Mouse (Mus musculus) forebrain, embryonic 14.5 days (tissue): Measurements from ENCODE around the gene Cmtm2b. TPM values are rescaled to one million over a fixed set of nuclear protein-coding genes. Genes with fewer than 3 reads are reported as not detected.

Source experiments
- ATAC-seq: fragments of 200-750 bp; cut with Nextera tagmentation; 2 replicates; pipeline ENCODE4 v1.8.0; 2017; ENCODE audit warnings: mild to moderate bottlenecking, moderate library complexity
- DNase-seq: peaks from one replicate; pipeline ENCODE4 v3.0.0-alpha.2; 2015; ENCODE audit warnings: low spot score
- H3K27ac ChIP-seq: fragments of 300-500 bp; sonication (generic); 2 replicates; pipeline ENCODE4 v1.5.1; 2014; ENCODE audit warnings: low read depth, mild to moderate bottlenecking, control low read depth, low read length, moderate library complexity
- H3K27me3 ChIP-seq: fragments of 300-500 bp; sonication (generic); replicated peaks from 2 replicates; pipeline ENCODE4 v1.6.1; 2014; ENCODE audit warnings: low read length, control low read depth, mixed read lengths; ENCODE audit not compliant: control insufficient read depth, insufficient read depth
- H3K36me3 ChIP-seq: fragments of 300-500 bp; sonication (generic); 2 replicates; pipeline ENCODE4 v1.6.1; 2014; ENCODE audit warnings: low read length, control low read depth; ENCODE audit not compliant: control insufficient read depth, insufficient read depth
- H3K4me1 ChIP-seq: fragments of 300-500 bp; sonication (generic); 2 replicates; pipeline ENCODE4 v1.6.1; 2014; ENCODE audit warnings: antibody characterized with exemption, low read length, control low read depth; ENCODE audit not compliant: control insufficient read depth, insufficient read depth
- H3K4me2 ChIP-seq: fragments of 300-500 bp; sonication (generic); 2 replicates; pipeline ENCODE4 v1.6.1; 2014; ENCODE audit warnings: mild to moderate bottlenecking, control low read depth, low read length
- H3K4me3 ChIP-seq: fragments of 300-500 bp; sonication (generic); 2 replicates; pipeline ENCODE4 v1.5.1; 2014; ENCODE audit warnings: low read depth, low read length, control low read depth
- H3K9ac ChIP-seq: fragments of 300-500 bp; sonication (generic); 2 replicates; pipeline ENCODE4 v1.6.1; 2014; ENCODE audit warnings: mild to moderate bottlenecking, low read length, control low read depth, moderate library complexity
- H3K9me3 ChIP-seq: fragments of 300-500 bp; sonication (generic); replicated peaks from 2 replicates; pipeline ENCODE4 v1.6.1; 2016; ENCODE audit warnings: low read length, control low read depth, mixed read lengths; ENCODE audit not compliant: control insufficient read depth
- WGBS: fragments of 180-500 bp; shearing (Covaris S2); extraction: QIAGEN DNeasy Blood & Tissue Kit; methylation state at CpG from one replicate; pipeline ENCODE4 v1.1.7; 2014; 5-methylcytosine and 5-hydroxymethylcytosine counted together
- polyA plus RNA-seq: library from polyadenylated mRNA; unstranded; fragments of >200 nt; fragmentation: Nextera tagmentation; extraction: Ambion mirVana; gene quantifications from 2 replicates; pipeline ENCODE4 v1.2.1, GENCODE M21; 2014

The Cmtm2b gene
- polyA plus RNA-seq, 1 experiment from 2014 or later: not detected

DNA sequence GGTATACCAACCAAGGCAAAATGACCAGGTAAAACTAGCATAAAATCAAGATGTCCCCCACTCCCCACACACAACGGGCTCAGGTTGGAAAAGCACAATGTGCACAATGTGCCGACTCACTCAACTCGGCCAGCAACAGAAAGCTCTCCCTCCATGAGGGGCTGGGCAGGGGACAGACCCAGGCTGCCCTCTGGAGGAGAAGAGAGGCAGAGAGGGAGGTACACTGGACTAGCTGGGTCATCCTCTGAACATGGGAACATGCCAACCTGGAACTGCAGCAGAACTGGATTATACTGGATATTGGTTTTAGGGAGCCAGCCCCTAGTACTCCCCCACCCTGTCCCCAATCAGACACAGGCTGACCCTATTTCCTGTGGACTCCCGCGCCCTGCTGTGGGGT is 31.2 kb downstream of the Cmtm2b start:
- Histone ChIP-seq H3K27me3 (no peaks in the 10 kb centered on the region), H3K36me3 (peaks cover 9% of the 10 kb centered on the region; the same call in 1 of the 2 replicates), H3K27ac (no peak overlapping the region), H3K9me3 (no peaks in the 10 kb centered on the region), H3K9ac (no peak overlapping the region), H3K4me3 (no peak overlapping the region), H3K4me2 (no peak overlapping the region), H3K4me1 (no peaks in the 10 kb centered on the region)
- ATAC-seq (0 out of 2 replicates have a peak, but pooled peaks have one; percentile 54), DNase-seq (no peak)
- 52% methylated on average over 5 of the region's 5 CpGs for WGBS

DNA sequence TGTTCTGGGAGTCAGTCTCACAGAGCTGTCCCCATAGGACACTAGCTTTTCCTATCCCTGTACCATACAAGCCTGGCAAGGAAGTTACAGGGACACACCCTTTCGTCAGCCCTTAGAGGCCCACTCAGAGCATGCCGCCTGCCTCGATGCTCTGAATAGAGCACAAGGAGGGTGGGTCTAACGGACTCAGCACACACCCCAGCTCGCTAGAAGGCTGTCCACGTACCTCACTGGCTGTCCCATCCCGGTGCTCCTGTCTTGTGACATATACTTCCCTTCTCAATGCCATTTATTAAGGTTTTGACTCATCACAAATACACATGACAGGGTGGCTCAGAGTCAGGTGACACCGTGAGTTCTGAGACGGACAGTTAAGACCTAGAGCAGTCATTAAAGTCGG is 32.5 kb downstream of the Cmtm2b start:
- ATAC-seq (no peak), DNase-seq (no peak)
- Histone ChIP-seq H3K4me1 (no peaks in the 10 kb centered on the region), H3K27ac (no peak overlapping the region), H3K9ac (no peak overlapping the region), H3K4me2 (no peak overlapping the region), H3K9me3 (no peaks in the 10 kb centered on the region), H3K36me3 (peaks cover 9% of the 10 kb centered on the region; the same call in 1 of the 2 replicates), H3K27me3 (no peaks in the 10 kb centered on the region), H3K4me3 (no peak overlapping the region)
- 90% methylated on average over 10 of the region's 10 CpGs for WGBS

DNA sequence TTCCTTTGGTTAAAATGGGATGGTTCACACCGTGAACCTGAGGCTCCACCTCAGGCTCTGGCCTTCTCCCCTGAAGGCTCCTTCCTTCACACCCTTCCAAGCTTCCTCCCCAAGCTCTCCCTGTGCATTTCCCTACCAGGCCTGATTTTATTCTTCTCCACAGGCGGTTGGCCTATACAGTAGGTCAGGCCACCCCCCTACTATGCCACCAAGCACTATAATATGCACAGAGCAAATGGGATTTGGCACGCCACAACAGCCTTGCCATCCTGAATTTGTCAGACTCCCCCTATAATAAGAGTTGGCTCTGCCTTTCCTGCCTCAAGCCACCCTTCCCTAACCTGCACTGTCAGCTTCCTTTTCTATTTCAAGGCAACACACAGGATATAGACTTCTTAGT is 36.6 kb downstream of the Cmtm2b start:
- H3K9ac ChIP-seq: no peak overlapping the region
- H3K36me3 ChIP-seq: peaks cover 9% of the 10 kb centered on the region; the same call in 1 of the 2 replicates
- ATAC-seq (no peak), DNase-seq (no peak)
- no peaks in the 10 kb centered on the region for H3K9me3 ChIP-seq
- WGBS: 89% methylated on average over 3 of the region's 3 CpGs
- H3K4me3 ChIP-seq: no peak overlapping the region
- H3K4me1 ChIP-seq: peaks cover 4% of the 10 kb centered on the region; the same call in 1 of the 2 replicates
- no peak overlapping the region for H3K4me2 ChIP-seq
- H3K27me3 ChIP-seq: no peaks in the 10 kb centered on the region
- no peak overlapping the region for H3K27ac ChIP-seq

DNA sequence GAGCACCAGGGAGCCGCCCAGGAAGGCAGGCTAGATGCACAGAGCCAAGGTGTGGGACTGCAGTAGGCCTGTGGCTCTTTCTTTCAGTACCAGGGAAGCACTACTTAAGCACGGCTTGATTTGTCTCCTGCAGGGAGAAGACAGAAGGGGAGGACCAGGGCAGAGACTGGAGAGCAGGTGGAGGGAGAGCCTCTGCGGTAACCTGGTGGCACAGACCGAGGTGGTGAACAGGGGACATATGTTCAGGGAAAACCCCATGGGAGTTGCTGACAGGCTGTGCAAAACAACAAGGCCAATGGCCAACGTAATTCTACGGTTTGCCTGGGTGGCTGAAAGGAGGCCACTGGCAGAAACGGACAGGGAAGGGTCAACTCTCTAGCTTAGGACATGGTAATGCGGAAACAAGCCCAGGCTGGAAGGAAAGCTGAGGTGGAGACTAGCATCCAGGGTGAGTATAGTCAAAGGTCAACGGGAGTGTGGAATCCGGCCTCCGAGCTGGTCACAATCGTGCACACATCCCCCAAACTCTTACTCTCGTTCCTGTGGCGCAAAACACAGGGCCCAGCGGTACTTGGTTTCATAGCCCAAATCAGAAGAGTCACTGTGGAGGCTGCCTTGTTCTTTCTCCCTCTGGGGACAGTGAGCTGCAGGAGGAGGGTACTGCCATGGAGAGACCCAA is 37.9 kb downstream of the Cmtm2b start:
- Histone ChIP-seq H3K9ac (no peak overlapping the region), H3K9me3 (no peaks in the 10 kb centered on the region), H3K27ac (no peak overlapping the region), H3K4me1 (peaks cover 4% of the 10 kb centered on the region; the same call in 1 of the 2 replicates), H3K27me3 (no peaks in the 10 kb centered on the region), H3K4me2 (no peak overlapping the region), H3K36me3 (0 out of 2 replicates have a peak, but pooled peaks cover 4% of the 10 kb centered on the region), H3K4me3 (no peak overlapping the region)
- ATAC-seq: no peak
- DNase-seq: no peak
- 67% methylated on average over 15 of the region's 15 CpGs for WGBS

DNA sequence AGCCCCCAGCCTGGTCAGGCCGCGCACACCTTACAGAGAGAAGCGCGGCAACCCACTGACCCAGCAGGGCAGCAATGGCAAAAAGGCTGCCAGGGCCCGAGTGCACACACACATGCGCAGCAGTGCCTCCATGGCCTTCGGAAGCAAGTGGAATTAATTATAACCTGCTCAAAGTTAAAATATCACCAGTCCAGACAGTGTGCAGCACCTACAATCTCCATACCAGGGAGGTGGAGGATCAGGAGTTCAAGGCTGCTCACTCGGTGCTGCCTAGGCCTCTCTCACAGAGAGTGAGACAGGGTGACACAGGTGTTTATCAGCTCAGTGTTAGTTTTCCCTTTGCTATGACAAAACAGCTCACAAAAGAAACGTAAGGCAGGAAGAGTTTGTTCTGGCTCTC is 43.7 kb downstream of the Cmtm2b start:
- 91% methylated on average over 9 of the region's 9 CpGs for WGBS
- peaks cover 11% of the 10 kb centered on the region; the same call in 1 of the 2 replicates for H3K4me1 ChIP-seq
- no peak for ATAC-seq

DNA sequence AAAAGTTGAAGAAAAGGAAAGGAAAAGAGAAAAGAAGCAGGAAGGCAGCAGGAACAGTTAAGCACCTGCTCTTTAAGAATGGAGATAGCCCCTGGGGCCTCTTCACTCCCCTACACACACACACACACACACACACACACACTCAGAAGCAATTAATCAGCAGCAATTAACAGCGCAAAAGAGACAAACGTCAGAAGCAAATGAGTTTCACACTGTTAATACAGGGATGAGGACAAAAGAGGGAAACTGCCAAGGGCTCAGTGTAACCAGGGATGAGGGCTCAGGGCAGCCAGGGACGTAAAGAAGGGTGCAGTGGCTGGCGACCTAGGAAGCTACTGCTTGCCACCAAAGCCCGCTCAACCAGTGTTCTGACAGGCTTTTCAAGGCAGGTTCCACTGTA is 45.4 kb downstream of the Cmtm2b start:
- 9% methylated on average over 5 of the region's 5 CpGs for WGBS
- no peaks in the 10 kb centered on the region for H3K36me3 ChIP-seq
- no peak overlapping the region; the same call in 1 of the 2 replicates for H3K9ac ChIP-seq
- DNase-seq (peak; percentile 76), ATAC-seq (peak; percentile 68)
- H3K4me1 ChIP-seq: peaks cover 11% of the 10 kb centered on the region; the same call in 1 of the 2 replicates
- no peaks in the 10 kb centered on the region for H3K9me3 ChIP-seq
- no peak overlapping the region for H3K27ac ChIP-seq
- H3K27me3 ChIP-seq: no peaks in the 10 kb centered on the region
- no peak overlapping the region for H3K4me3 ChIP-seq
- H3K4me2 ChIP-seq: no peak overlapping the region

More for the DNA sequence above, 43.7 kb downstream of the Cmtm2b start:
- Histone ChIP-seq H3K9ac (no peak overlapping the region), H3K9me3 (no peaks in the 10 kb centered on the region), H3K36me3 (no peaks in the 10 kb centered on the region), H3K27me3 (no peaks in the 10 kb centered on the region), H3K4me3 (no peak overlapping the region), H3K27ac (no peak overlapping the region), H3K4me2 (no peak overlapping the region)
- DNase-seq: no peak

DNA sequence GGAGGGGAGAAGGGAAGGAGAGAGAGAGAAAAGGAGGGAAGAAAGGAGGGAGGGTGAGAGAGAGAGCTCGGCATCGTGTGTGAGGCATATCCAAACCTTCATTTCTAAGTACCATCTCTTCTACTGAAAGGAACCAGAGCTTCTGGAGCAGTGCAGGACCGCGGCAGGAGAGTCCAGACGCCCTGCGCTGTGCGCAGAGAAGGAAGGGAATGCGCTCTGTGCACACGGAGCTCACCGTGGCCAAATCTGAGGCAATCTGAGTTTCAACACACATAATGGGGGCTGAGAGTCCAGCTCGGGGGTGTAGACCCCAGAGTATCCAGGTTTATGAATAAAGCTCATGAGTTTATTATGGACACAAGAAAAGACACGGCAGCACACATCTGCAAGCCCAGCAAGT is 47.6 kb downstream of the Cmtm2b start:
- no peak; the same call in 1 of the 2 replicates for ATAC-seq

DNA sequence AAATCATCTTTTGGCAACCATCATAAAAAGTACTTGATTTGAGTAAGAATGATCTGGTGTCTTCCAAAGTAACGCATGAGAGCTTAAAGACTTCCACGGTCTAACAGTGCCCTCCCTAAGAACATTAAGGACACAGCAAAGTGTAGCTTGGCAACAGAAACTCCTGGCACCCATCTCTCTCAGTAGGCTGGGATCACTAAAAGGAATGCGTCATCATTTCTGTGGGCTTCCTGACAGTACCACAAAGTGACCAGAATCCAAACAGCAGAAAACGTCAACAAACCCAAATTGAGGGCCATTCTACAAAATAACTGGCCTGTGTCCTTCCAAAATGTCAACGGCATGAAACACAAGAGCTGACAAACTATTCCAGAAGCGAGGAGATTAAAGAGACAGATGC is 48.0 kb downstream of the Cmtm2b start:
- 76% methylated on average over 6 of the region's 6 CpGs for WGBS

More for the DNA sequence above, 47.6 kb downstream of the Cmtm2b start:
- Histone ChIP-seq H3K9ac (no peak overlapping the region), H3K4me1 (peaks cover 11% of the 10 kb centered on the region; the same call in 1 of the 2 replicates), H3K9me3 (no peaks in the 10 kb centered on the region), H3K27me3 (no peaks in the 10 kb centered on the region), H3K4me3 (no peak overlapping the region), H3K4me2 (no peak overlapping the region), H3K27ac (no peak overlapping the region), H3K36me3 (no peaks in the 10 kb centered on the region)
- no peak for DNase-seq
- WGBS: 70% methylated on average over 12 of the region's 12 CpGs

DNA sequence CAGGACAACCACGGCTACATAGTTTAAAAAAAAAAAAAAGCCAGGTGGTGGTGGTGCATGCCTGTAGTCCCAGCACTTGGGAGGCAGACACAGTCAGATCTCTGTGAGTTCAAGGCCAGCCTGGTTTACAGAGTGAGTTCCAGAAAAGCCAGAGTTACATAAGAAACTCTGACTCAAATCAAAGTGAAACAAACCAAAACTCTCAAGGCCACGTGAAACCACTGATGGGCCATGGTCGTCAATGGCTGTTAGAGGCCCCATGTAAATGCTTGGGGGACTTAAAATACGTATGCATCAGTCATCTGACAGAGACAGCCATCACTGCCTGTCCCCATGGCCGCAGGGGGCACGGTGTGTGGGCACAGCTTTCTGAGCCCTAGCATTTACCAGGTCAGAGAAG is 49.1 kb downstream of the Cmtm2b start:
- H3K27ac ChIP-seq: no peak overlapping the region
- H3K9ac ChIP-seq: no peak overlapping the region
- no peaks in the 10 kb centered on the region for H3K27me3 ChIP-seq
- DNase-seq (no peak), ATAC-seq (no peak)
- WGBS: 92% methylated on average over 6 of the region's 6 CpGs
- no peak overlapping the region for H3K4me2 ChIP-seq
- no peaks in the 10 kb centered on the region for H3K9me3 ChIP-seq
- H3K4me3 ChIP-seq: no peak overlapping the region
- peaks cover 20% of the 10 kb centered on the region for H3K4me1 ChIP-seq
- H3K36me3 ChIP-seq: no peaks in the 10 kb centered on the region

More for the DNA sequence above, 48.0 kb downstream of the Cmtm2b start:
- DNase-seq (no peak), ATAC-seq (no peak)
- H3K27ac ChIP-seq: no peak overlapping the region
- no peak overlapping the region for H3K4me3 ChIP-seq
- no peaks in the 10 kb centered on the region for H3K27me3 ChIP-seq
- H3K36me3 ChIP-seq: no peaks in the 10 kb centered on the region
- H3K4me2 ChIP-seq: no peak overlapping the region
- no peaks in the 10 kb centered on the region for H3K9me3 ChIP-seq
- no peak overlapping the region for H3K9ac ChIP-seq
- peaks cover 12% of the 10 kb centered on the region; the same call in 1 of the 2 replicates for H3K4me1 ChIP-seq
